Mouse (Mus musculus): ENCODE results near the gene Inpp5b. TPM values are rescaled to one million over a fixed set of nuclear protein-coding genes. Genes with fewer than 3 reads are reported as not detected.

Inpp5b gene
- polyA plus RNA-seq, 1 experiment, result 25.1 TPM

DNA sequence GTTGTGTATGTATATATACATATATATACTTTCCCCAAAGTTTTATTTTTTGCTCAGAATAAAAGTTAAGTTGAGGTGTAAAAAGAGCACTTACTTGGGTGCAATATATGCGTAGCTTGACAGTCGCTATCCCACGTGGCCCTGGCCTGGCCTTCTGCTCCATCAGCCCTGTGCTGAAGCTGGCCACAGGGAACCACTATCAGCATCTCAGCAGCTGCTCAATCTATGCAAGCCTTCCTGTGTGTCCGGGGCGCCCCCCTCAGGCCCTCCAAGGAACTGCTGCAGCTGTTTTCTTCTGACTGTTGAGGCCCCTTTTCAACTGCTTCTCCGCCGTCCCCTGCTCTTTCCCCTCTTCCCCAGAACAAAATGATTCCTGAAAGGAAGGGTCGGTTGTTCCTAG, 105.9 kb downstream of the Inpp5b start:
- Histone ChIP-seq H3K4me3 (no peak overlapping the region), H3K36me3 (ENCODE audit: control insufficient read depth, insufficient read depth) (no peaks in the 10 kb centered on the region), H3K4me2 (ENCODE audit: low read depth) (no peak overlapping the region), H3K27me3 (ENCODE audit: control insufficient read depth, insufficient read depth, insufficient read length) (no peaks in the 10 kb centered on the region), H3K79me2 (ENCODE audit: control insufficient read depth, insufficient read depth) (peaks cover 16% of the 10 kb centered on the region), H3ac (ENCODE audit: control insufficient read depth, insufficient read length) (no peak overlapping the region)
- TF ChIP-seq MYOD1 (IDR thresholded peaks at IDR 0.05; ENCODE audit: control insufficient read depth in 1 of 3, insufficient read length in 2 of 3, low read depth in 2 of 3) (peak; percentile 52 to 62 (median 60)), SRF (IDR thresholded peaks at IDR 0.05; ENCODE audit: control insufficient read depth, insufficient read length, low read depth) (no peak), TCF3 (IDR thresholded peaks at IDR 0.05; ENCODE audit: insufficient read length, low read depth) (no peak), POLR2A (IDR thresholded peaks at IDR 0.05; ENCODE audit: insufficient read length, low read depth) (no peak), MAX (IDR thresholded peaks at IDR 0.05; ENCODE audit: low read depth) (no peak), TCF12 (IDR thresholded peaks at IDR 0.05; ENCODE audit: insufficient read depth, poor library complexity, severe bottlenecking) (no peak), USF1 (IDR thresholded peaks at IDR 0.05; ENCODE audit: low read depth) (peak; percentile 23), REST (IDR thresholded peaks at IDR 0.05; ENCODE audit: insufficient read depth, insufficient read length) (no peak), MYOG (IDR thresholded peaks at IDR 0.05; ENCODE audit: control insufficient read depth in 1 of 3, insufficient read depth in 1 of 3, insufficient read length in 2 of 3, low read depth in 2 of 3) (peak; percentile 33 to 82 (median 52)), CEBPB (IDR thresholded peaks at IDR 0.05; ENCODE audit: insufficient read depth, poor library complexity, severe bottlenecking) (no peak), POLR2AphosphoS2 (IDR thresholded peaks at IDR 0.05; ENCODE audit: insufficient read length, low read depth) (peak; percentile 47), E2F4 (IDR thresholded peaks at IDR 0.05; ENCODE audit: insufficient read depth) (no peak)

DNA sequence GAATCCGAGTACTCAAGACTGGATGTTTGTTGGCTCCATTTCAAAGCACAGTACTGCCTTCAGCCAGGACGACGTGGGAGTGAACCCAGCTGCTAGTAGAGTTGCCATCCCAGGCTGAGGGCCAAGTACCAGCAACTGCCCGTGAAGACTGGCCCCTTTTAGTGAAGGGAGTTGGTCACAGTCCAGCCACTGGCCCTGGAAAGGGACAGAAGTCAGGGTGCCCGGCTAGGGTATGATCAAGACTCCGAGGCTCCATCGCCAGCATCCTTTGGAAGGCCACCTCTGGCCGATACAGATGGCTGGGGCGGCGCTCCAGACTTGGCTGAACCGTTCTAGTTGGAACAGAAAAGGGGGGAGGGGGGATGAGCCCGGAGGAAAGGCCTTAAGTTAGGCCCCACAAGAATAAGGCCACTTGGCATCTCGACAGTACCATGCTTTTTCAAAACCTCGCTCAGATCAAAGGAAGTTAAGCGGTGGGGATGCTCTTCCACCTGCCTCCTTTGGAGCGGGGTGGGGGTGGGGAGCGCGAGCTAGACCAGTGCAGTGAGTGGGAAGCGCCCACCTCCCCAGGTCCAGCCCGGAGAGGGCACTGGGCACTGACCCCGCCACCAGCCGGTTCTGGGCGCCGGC, 108.1 kb downstream of the Inpp5b start:
- peaks cover 13% of the 10 kb centered on the region for H3K36me3 ChIP-seq (ENCODE audit: control insufficient read depth, insufficient read depth)
- peak; percentile 43 to 90 (median 68) for TF ChIP-seq MYOD1 (IDR thresholded peaks at IDR 0.05; ENCODE audit: control insufficient read depth in 1 of 3, insufficient read length in 2 of 3, low read depth in 2 of 3)
- no peak for TF ChIP-seq E2F4 (IDR thresholded peaks at IDR 0.05; ENCODE audit: insufficient read depth)
- TF ChIP-seq POLR2AphosphoS2 (IDR thresholded peaks at IDR 0.05; ENCODE audit: insufficient read length, low read depth), result peak; percentile 65
- TF ChIP-seq TCF3 (IDR thresholded peaks at IDR 0.05; ENCODE audit: insufficient read length, low read depth), result no peak
- TF ChIP-seq POLR2A (IDR thresholded peaks at IDR 0.05; ENCODE audit: insufficient read length, low read depth), result no peak
- peak in 2 of 3 experiments; percentile 49 to 81 for TF ChIP-seq MYOG (IDR thresholded peaks at IDR 0.05; ENCODE audit: control insufficient read depth in 1 of 3, insufficient read depth in 1 of 3, insufficient read length in 2 of 3, low read depth in 2 of 3)
- peak; percentile 21 for TF ChIP-seq TCF12 (IDR thresholded peaks at IDR 0.05; ENCODE audit: insufficient read depth, poor library complexity, severe bottlenecking)
- TF ChIP-seq CEBPB (IDR thresholded peaks at IDR 0.05; ENCODE audit: insufficient read depth, poor library complexity, severe bottlenecking), result no peak
- no peaks in the 10 kb centered on the region for H3K27me3 ChIP-seq (ENCODE audit: control insufficient read depth, insufficient read depth, insufficient read length)
- peak overlapping the region; percentile 83 for H3K4me2 ChIP-seq (ENCODE audit: low read depth)
- peak overlapping the region; percentile 64 for H3K4me3 ChIP-seq
- H3ac ChIP-seq (ENCODE audit: control insufficient read depth, insufficient read length), result peak overlapping the region; percentile 92
- H3K79me2 ChIP-seq (ENCODE audit: control insufficient read depth, insufficient read depth), result peaks cover 29% of the 10 kb centered on the region

- Histone ChIP-seq H3K4me2 (ENCODE audit: low read depth) (peak within 1 kb of the TSS; percentile 98), H3K4me3 (peak within 1 kb of the TSS; percentile 64), H3K79me2 (ENCODE audit: control insufficient read depth, insufficient read depth) (peaks cover 29% of the 10 kb centered on the region), H3ac (ENCODE audit: control insufficient read depth, insufficient read length) (peak within 1 kb of the TSS; percentile 92), H3K27me3 (ENCODE audit: control insufficient read depth, insufficient read depth, insufficient read length) (no peaks in the 10 kb centered on the region), H3K36me3 (ENCODE audit: control insufficient read depth, insufficient read depth) (peaks cover 17% of the 10 kb centered on the region)
- TF ChIP-seq TCF3 (IDR thresholded peaks at IDR 0.05; ENCODE audit: insufficient read length, low read depth) (peak; percentile 42), TCF12 (IDR thresholded peaks at IDR 0.05; ENCODE audit: insufficient read depth, poor library complexity, severe bottlenecking) (no peak), CEBPB (IDR thresholded peaks at IDR 0.05; ENCODE audit: insufficient read depth, poor library complexity, severe bottlenecking) (no peak), MAX (IDR thresholded peaks at IDR 0.05; ENCODE audit: low read depth) (no peak), SRF (IDR thresholded peaks at IDR 0.05; ENCODE audit: control insufficient read depth, insufficient read length, low read depth) (no peak), E2F4 (IDR thresholded peaks at IDR 0.05; ENCODE audit: insufficient read depth) (peak; percentile 21), POLR2AphosphoS2 (IDR thresholded peaks at IDR 0.05; ENCODE audit: insufficient read length, low read depth) (peak; percentile 87), POLR2A (IDR thresholded peaks at IDR 0.05; ENCODE audit: insufficient read length, low read depth) (peak; percentile 73), MYOG (IDR thresholded peaks at IDR 0.05; ENCODE audit: control insufficient read depth in 1 of 3, insufficient read depth in 1 of 3, insufficient read length in 2 of 3, low read depth in 2 of 3) (peak; percentile 4 to 92 (median 89)), MYOD1 (IDR thresholded peaks at IDR 0.05; ENCODE audit: control insufficient read depth in 1 of 3, insufficient read length in 2 of 3, low read depth in 2 of 3) (peak in 2 of 3 experiments; percentile 81 to 87)
Observed at GRCm38 (mm10) chr4:124850261-124850913, 108.7 kb downstream of the Inpp5b start, which contains the start of gene Yrdc. Gene Yrdc (plus strand): TSS chr4:124850679.

Other genes with a start within 250 kb of the Inpp5b start
- gene 3100002H09Rik, start 131.0 kb upstream of the Inpp5b start, polyA plus RNA-seq (2012; fragmentation: generic; extraction: Trizol), result not detected
- gene Pou3f1, start 85.0 kb upstream of the Inpp5b start, polyA plus RNA-seq (2012; fragmentation: generic; extraction: Trizol), result 0.01 TPM
- gene Utp11, start 48.2 kb upstream of the Inpp5b start, polyA plus RNA-seq (2012; fragmentation: generic; extraction: Trizol), result 36.2 TPM
- gene Fhl3, start 41.1 kb upstream of the Inpp5b start, polyA plus RNA-seq (2012; fragmentation: generic; extraction: Trizol), result 110 TPM
- gene Sf3a3, start 27.1 kb upstream of the Inpp5b start, polyA plus RNA-seq (2012; fragmentation: generic; extraction: Trizol), result 41.6 TPM
- gene Mtf1, start 60.3 kb downstream of the Inpp5b start, polyA plus RNA-seq (2012; fragmentation: generic; extraction: Trizol), result 12.9 TPM
- gene Yrdc, start 108.8 kb downstream of the Inpp5b start, polyA plus RNA-seq (2012; fragmentation: generic; extraction: Trizol), result 36.5 TPM
- 82.5 TPM for gene 1110065P20Rik, start 109.3 kb downstream of the Inpp5b start, polyA plus RNA-seq (2012; fragmentation: generic; extraction: Trizol)
- gene Maneal, start 120.3 kb downstream of the Inpp5b start, polyA plus RNA-seq (2012; fragmentation: generic; extraction: Trizol), result not detected
- not detected for gene Epha10, start 139.0 kb downstream of the Inpp5b start, polyA plus RNA-seq (2012; fragmentation: generic; extraction: Trizol)
- gene 9930104L06Rik, start 195.2 kb downstream of the Inpp5b start, polyA plus RNA-seq (2012; fragmentation: generic; extraction: Trizol), result 4.5 TPM
- 45.9 TPM for gene Cdca8, start 197.5 kb downstream of the Inpp5b start, polyA plus RNA-seq (2012; fragmentation: generic; extraction: Trizol)
- 0.02 TPM for gene Rspo1, start 244.6 kb downstream of the Inpp5b start, polyA plus RNA-seq (2012; fragmentation: generic; extraction: Trizol)

Data from myocyte (in vitro differentiated cells).